ENCODE assay signal across 9 mouse cellular contexts in genomic region chr15:86140323-86140722, GRCm38 (mm10). TPM values are rescaled to one million over a fixed set of nuclear protein-coding genes. Genes with fewer than 3 reads are reported as not detected.
A peak's percentile ranks its signal among the peaks of the same experiment; 100 is the strongest.
DNase-seq lines count a peak whose midpoint lies in the region; ATAC-seq and TF ChIP-seq lines count a peak whose summit lies in the region.
"Had no signal": no experiment of that assay in that cellular context is flagged by ENCODE, and none has a peak within 500 bp of the region (broad histone marks: within the 10 kb centered on the region; RNA-seq: fewer than 3 reads in every experiment).

No protein-coding gene starts in this region.

- peaks cover 12% of the 10 kb centered on the region for H3K4me1 ChIP-seq in G1E (ENCODE audit: insufficient read depth, low read depth, low read length)
- no peaks in the 10 kb centered on the region; the same call in 1 of the 2 replicates for H3K4me1 ChIP-seq in midbrain, embryonic 11.5 days (ENCODE audit: control insufficient read depth, insufficient read depth, low read length)

- H3K4me2 ChIP-seq in midbrain, embryonic 11.5 days: no peak overlapping the region

- 0 out of 2 replicates have a peak overlapping the region, but pooled peaks have one; percentile 4 for H3K9ac ChIP-seq in midbrain, embryonic 11.5 days (ENCODE audit: low read length)

- WGBS in midbrain, embryonic 11.5 days: 35% methylated on average over 10 of the region's 10 CpGs

- TF ChIP-seq CTCF in layer of hippocampus, adult 2 months (conservative IDR thresholded peaks at IDR 0.05): peak; percentile 98
- TF ChIP-seq CTCF in G1E (IDR thresholded peaks at IDR 0.05; ENCODE audit: low read depth, low read length): peak; percentile 76

- peak in 1 of 2 experiments; percentile 68 for DNase-seq in layer of hippocampus, adult 2 months (ENCODE audit: low spot score in 2 of 2)
- DNase-seq in layer of hippocampus, adult 9-10 months (ENCODE audit: low spot score): no peak
- no peak for DNase-seq in G1E (ENCODE audit: low spot score)
- peak; percentile 89 to 93 for DNase-seq in cerebellum, postnatal 10 days
- peak; percentile 81 to 87 for DNase-seq in kidney, postnatal 4 days
- DNase-seq in midbrain, embryonic 11.5 days (ENCODE audit: low spot score, missing footprints): peak; percentile 94
- DNase-seq in splenic B cell, adult 2 months (ENCODE audit: low read depth, low spot score): peak; percentile 68

- no peak for ATAC-seq in G1E (ENCODE audit: extremely low read depth, insufficient number of reproducible peaks, low FRiP score, poor library complexity, severe bottlenecking)
- peak; percentile 48 for ATAC-seq in frontal cortex, adult (ENCODE audit: low TSS enrichment)
- ATAC-seq in midbrain, embryonic 11.5 days (ENCODE audit: low FRiP score): peak; percentile 51; the same call in 1 of the 2 replicates

- H3K9me3 ChIP-seq in G1E (replicated peaks): no peaks in the 10 kb centered on the region
- H3K9me3 ChIP-seq in midbrain, embryonic 11.5 days (ENCODE audit: control insufficient read depth, low read length): no peaks in the 10 kb centered on the region

- H3K27ac ChIP-seq in layer of hippocampus, adult 2 months: no peak overlapping the region
- H3K27ac ChIP-seq in midbrain, embryonic 11.5 days (ENCODE audit: low read depth, low read length): no peak overlapping the region; the same call in 1 of the 2 replicates
- H3K27ac ChIP-seq: macrophage had no signal

- peaks cover 36% of the 10 kb centered on the region for H3K36me3 ChIP-seq in G1E (replicated peaks)
- H3K36me3 ChIP-seq in midbrain, embryonic 11.5 days (ENCODE audit: control insufficient read depth, insufficient read depth, low read length): 0 out of 2 replicates have a peak, but pooled peaks cover 3% of the 10 kb centered on the region
- peaks cover 23% of the 10 kb centered on the region for H3K36me3 ChIP-seq in splenic B cell, adult 2 months (ENCODE audit: control insufficient read depth, insufficient read depth, low read length, poor library complexity, severe bottlenecking)

- H3K27me3 ChIP-seq in G1E (ENCODE audit: insufficient read depth, low read length): peaks cover 27% of the 10 kb centered on the region
- no peaks in the 10 kb centered on the region for H3K27me3 ChIP-seq in midbrain, embryonic 11.5 days (ENCODE audit: control insufficient read depth, insufficient read depth, low read length)
- H3K27me3 ChIP-seq in splenic B cell, adult 2 months (ENCODE audit: control insufficient read depth, insufficient read depth, low read length, poor library complexity, severe bottlenecking): no peaks in the 10 kb centered on the region

- no peak overlapping the region for H3K4me3 ChIP-seq in layer of hippocampus, adult 2 months
- no peak overlapping the region for H3K4me3 ChIP-seq in G1E (ENCODE audit: low read depth, low read length)
- no peak overlapping the region for H3K4me3 ChIP-seq in midbrain, embryonic 11.5 days (ENCODE audit: low read depth, low read length)

RNA-seq across cellular contexts. Expression of gene Cerk, which starts 45.6 kb away (rescaled TPM):
- 10 to 100 TPM; 41.6 to 43.0 TPM for total RNA-seq in layer of hippocampus, adult 2 months (2021)
- total RNA-seq in G1E (2014; fragmentation: Nextera tagmentation): 0.19 TPM in 1 of 2 replicates, not detected in the other
- 0.06 and 0.22 TPM in 2 replicates for total RNA-seq in G1E (2017)
- 0.01 and 0.02 TPM in 2 replicates for polyA plus RNA-seq in G1E (2012)
- polyA plus RNA-seq in midbrain, embryonic 11.5 days (2014; fragmentation: Nextera tagmentation; extraction: Ambion mirVana): 17.3 and 19.9 TPM in 2 replicates

Comparison
In these comparisons a context has a peak if more than half of its experiments do, and no peak if none do; other contexts are left out.
1. DNase-seq: peak in cerebellum, postnatal 10 days (2 of 2), kidney, postnatal 4 days (2 of 2), midbrain, embryonic 11.5 days (single experiment) and splenic B cell, adult 2 months (single experiment); none in layer of hippocampus, adult 9-10 months (single experiment) and G1E (single experiment).
2. RNA of gene Cerk, which starts 45.6 kb away (total RNA-seq): 41.6 to 43.0 TPM in layer of hippocampus, adult 2 months; 0.06 to 0.22 TPM in G1E; every median in the first group is over 10 times any median in the second.